Mouse (Mus musculus): Measurements from ENCODE around the gene Nfat5. TPM values are rescaled to one million over a fixed set of nuclear protein-coding genes. Genes with fewer than 3 reads are reported as not detected.

Nfat5 gene
- polyA plus RNA-seq, 1 experiment from 2014 or later = 23.5 TPM

- no peak overlapping the region for H3K4me2 ChIP-seq
- H3K4me1 ChIP-seq = peaks cover 24% of the 10 kb centered on the region
- H3K36me3 ChIP-seq = peaks cover 10% of the 10 kb centered on the region
- no peak overlapping the region for H3K27ac ChIP-seq
- H3K27me3 ChIP-seq = no peaks in the 10 kb centered on the region
- whole genome bisulfite sequencing = 88% methylated on average over 2 of the region's 2 CpGs
- no peaks in the 10 kb centered on the region for H3K9me3 ChIP-seq
- no peak overlapping the region for H3K9ac ChIP-seq
- no peak overlapping the region for H3K4me3 ChIP-seq
- no peak for ATAC-seq (ENCODE audit: insufficient number of reproducible peaks, insufficient read depth, low FRiP score, low TSS enrichment, low read depth)
Observed at GRCm38 (mm10) chr8:107385063-107385462, 91.8 kb downstream of the Nfat5 start.

- Histone ChIP-seq H3K4me1 (peaks cover 25% of the 10 kb centered on the region), H3K4me3 (no peak overlapping the region), H3K36me3 (no peaks in the 10 kb centered on the region), H3K4me2 (no peak overlapping the region), H3K9me3 (no peaks in the 10 kb centered on the region), H3K9ac (no peak overlapping the region), H3K27ac (no peak overlapping the region), H3K27me3 (no peaks in the 10 kb centered on the region)
- no peak for ATAC-seq (ENCODE audit: insufficient number of reproducible peaks, insufficient read depth, low FRiP score, low TSS enrichment, low read depth)
- WGBS = 54% methylated on average over 5 of the region's 5 CpGs
Observed at GRCm38 (mm10) chr8:107386171-107386570, 92.9 kb downstream of the Nfat5 start.

GRCm38 (mm10) chr8:107386642-107387041 lies 93.4 kb downstream of the Nfat5 start:
- Histone ChIP-seq H3K27me3 (no peaks in the 10 kb centered on the region), H3K4me2 (no peak overlapping the region), H3K9ac (no peak overlapping the region), H3K27ac (no peak overlapping the region), H3K4me3 (no peak overlapping the region), H3K9me3 (no peaks in the 10 kb centered on the region), H3K36me3 (no peaks in the 10 kb centered on the region), H3K4me1 (peaks cover 25% of the 10 kb centered on the region)
- no peak for ATAC-seq (ENCODE audit: insufficient number of reproducible peaks, insufficient read depth, low FRiP score, low TSS enrichment, low read depth)
- WGBS = 23% methylated on average over 3 of the region's 3 CpGs

GRCm38 (mm10) chr8:107387861-107388260 lies 94.6 kb downstream of the Nfat5 start:
- H3K4me1 ChIP-seq = peaks cover 25% of the 10 kb centered on the region
- WGBS = 55% methylated on average over 5 of the region's 5 CpGs
- no peaks in the 10 kb centered on the region for H3K27me3 ChIP-seq
- no peak for ATAC-seq (ENCODE audit: insufficient number of reproducible peaks, insufficient read depth, low FRiP score, low TSS enrichment, low read depth)
- H3K9me3 ChIP-seq = no peaks in the 10 kb centered on the region
- peak overlapping the region; percentile 29; the same call in 1 of the 2 replicates for H3K4me2 ChIP-seq
- no peaks in the 10 kb centered on the region for H3K36me3 ChIP-seq
- no peak overlapping the region for H3K9ac ChIP-seq
- H3K27ac ChIP-seq = peak overlapping the region; percentile 78
- no peak overlapping the region for H3K4me3 ChIP-seq

- no peaks in the 10 kb centered on the region for H3K36me3 ChIP-seq
- no peak for ATAC-seq (ENCODE audit: insufficient number of reproducible peaks, insufficient read depth, low FRiP score, low TSS enrichment, low read depth)
- 46% methylated on average over 8 of the region's 8 CpGs for WGBS
Observed at GRCm38 (mm10) chr8:107389557-107389956, 96.3 kb downstream of the Nfat5 start.

GRCm38 (mm10) chr8:107390476-107391135 lies 97.3 kb downstream of the Nfat5 start:
- 90% methylated on average over 16 of the region's 16 CpGs for WGBS
- H3K36me3 ChIP-seq = no peaks in the 10 kb centered on the region
- no peaks in the 10 kb centered on the region for H3K9me3 ChIP-seq
- H3K4me1 ChIP-seq = peaks cover 22% of the 10 kb centered on the region
- no peak for ATAC-seq (ENCODE audit: insufficient number of reproducible peaks, insufficient read depth, low FRiP score, low TSS enrichment, low read depth)
- H3K9ac ChIP-seq = no peak overlapping the region
- no peak overlapping the region for H3K4me2 ChIP-seq
- H3K4me3 ChIP-seq = no peak overlapping the region
- H3K27me3 ChIP-seq = no peaks in the 10 kb centered on the region
- H3K27ac ChIP-seq = no peak overlapping the region

More at GRCm38 (mm10) chr8:107389557-107389956, 96.3 kb downstream of the Nfat5 start:
- H3K4me1 ChIP-seq = peaks cover 22% of the 10 kb centered on the region
- H3K4me3 ChIP-seq = no peak overlapping the region
- no peak overlapping the region for H3K9ac ChIP-seq
- no peaks in the 10 kb centered on the region for H3K27me3 ChIP-seq
- H3K4me2 ChIP-seq = peak overlapping the region; percentile 29; the same call in 1 of the 2 replicates
- no peak overlapping the region for H3K27ac ChIP-seq
- no peaks in the 10 kb centered on the region for H3K9me3 ChIP-seq

- no peak overlapping the region for H3K9ac ChIP-seq
- ATAC-seq (ENCODE audit: insufficient number of reproducible peaks, insufficient read depth, low FRiP score, low TSS enrichment, low read depth) = no peak
- no peak overlapping the region for H3K27ac ChIP-seq
- H3K36me3 ChIP-seq = no peaks in the 10 kb centered on the region
- no peak overlapping the region for H3K4me2 ChIP-seq
- no peaks in the 10 kb centered on the region for H3K27me3 ChIP-seq
- peaks cover 24% of the 10 kb centered on the region for H3K4me1 ChIP-seq
- 70% methylated on average over 4 of the region's 4 CpGs for WGBS
- no peak overlapping the region for H3K4me3 ChIP-seq
- no peaks in the 10 kb centered on the region for H3K9me3 ChIP-seq
Observed at GRCm38 (mm10) chr8:107391136-107391516, 97.9 kb downstream of the Nfat5 start.

- Histone ChIP-seq H3K4me3 (no peak overlapping the region), H3K9me3 (no peaks in the 10 kb centered on the region), H3K4me2 (no peak overlapping the region), H3K27ac (no peak overlapping the region), H3K4me1 (peaks cover 35% of the 10 kb centered on the region), H3K27me3 (no peaks in the 10 kb centered on the region), H3K36me3 (no peaks in the 10 kb centered on the region), H3K9ac (no peak overlapping the region)
- no peak for ATAC-seq (ENCODE audit: insufficient number of reproducible peaks, insufficient read depth, low FRiP score, low TSS enrichment, low read depth)
Observed at GRCm38 (mm10) chr8:107395397-107395796, 102.1 kb downstream of the Nfat5 start.

- Histone ChIP-seq H3K4me1 (peaks cover 38% of the 10 kb centered on the region), H3K27ac (no peak overlapping the region), H3K36me3 (no peaks in the 10 kb centered on the region), H3K9me3 (no peaks in the 10 kb centered on the region), H3K4me2 (no peak overlapping the region), H3K27me3 (no peaks in the 10 kb centered on the region), H3K9ac (no peak overlapping the region), H3K4me3 (no peak overlapping the region)
- 54% methylated on average over 10 of the region's 10 CpGs for WGBS
- no peak for ATAC-seq (ENCODE audit: insufficient number of reproducible peaks, insufficient read depth, low FRiP score, low TSS enrichment, low read depth)
Observed at GRCm38 (mm10) chr8:107396106-107396670, 102.9 kb downstream of the Nfat5 start.

- Histone ChIP-seq H3K4me1 (peaks cover 53% of the 10 kb centered on the region), H3K4me3 (no peak overlapping the region), H3K9ac (0 out of 2 replicates have a peak overlapping the region, but pooled peaks have one; percentile 2), H3K27me3 (no peaks in the 10 kb centered on the region), H3K27ac (peak overlapping the region; percentile 40; the same call in 1 of the 2 replicates), H3K9me3 (no peaks in the 10 kb centered on the region), H3K36me3 (no peaks in the 10 kb centered on the region), H3K4me2 (0 out of 2 replicates have a peak overlapping the region, but pooled peaks have one; percentile 17)
- WGBS = 12% methylated on average over 12 of the region's 12 CpGs
- peak; percentile 52; the same call in 1 of the 2 replicates for ATAC-seq (ENCODE audit: insufficient number of reproducible peaks, insufficient read depth, low FRiP score, low TSS enrichment, low read depth)
Observed at GRCm38 (mm10) chr8:107397665-107398064, 104.4 kb downstream of the Nfat5 start.

- Histone ChIP-seq H3K9me3 (no peaks in the 10 kb centered on the region), H3K27me3 (no peaks in the 10 kb centered on the region), H3K9ac (no peak overlapping the region; the same call in 1 of the 2 replicates), H3K4me1 (peaks cover 70% of the 10 kb centered on the region), H3K36me3 (no peaks in the 10 kb centered on the region), H3K27ac (peak overlapping the region; percentile 16; the same call in 1 of the 2 replicates), H3K4me2 (peak overlapping the region; percentile 14; the same call in 1 of the 2 replicates), H3K4me3 (no peak overlapping the region)
- 11% methylated on average over 9 of the region's 9 CpGs for WGBS
- no peak for ATAC-seq (ENCODE audit: insufficient number of reproducible peaks, insufficient read depth, low FRiP score, low TSS enrichment, low read depth)
Observed at GRCm38 (mm10) chr8:107399495-107399894, 106.2 kb downstream of the Nfat5 start.

GRCm38 (mm10) chr8:107401866-107402265 lies 108.6 kb downstream of the Nfat5 start:
- Histone ChIP-seq H3K9ac (peak overlapping the region; percentile 36; the same call in 1 of the 2 replicates), H3K4me1 (peaks cover 60% of the 10 kb centered on the region), H3K9me3 (no peaks in the 10 kb centered on the region), H3K27me3 (no peaks in the 10 kb centered on the region), H3K36me3 (no peaks in the 10 kb centered on the region), H3K4me3 (no peak overlapping the region), H3K27ac (peak overlapping the region; percentile 73; the same call in 1 of the 2 replicates), H3K4me2 (peak overlapping the region; percentile 68)
- 66% methylated on average over 5 of the region's 5 CpGs for WGBS
- no peak for ATAC-seq (ENCODE audit: insufficient number of reproducible peaks, insufficient read depth, low FRiP score, low TSS enrichment, low read depth)

Data from embryonic facial prominence, embryonic 13.5 days (tissue).